Mouse (Mus musculus) MEL (cell line): ENCODE results near the gene Slc7a12.

Experiments
- BHLHE40 ChIP-seq: IDR thresholded peaks from 2 replicates; pipeline ENCODE4 v1.6.1; 2012; ENCODE audit warnings: low read depth, mild to moderate bottlenecking, inconsistent platforms, low read length, improper control_type of control experiment, borderline replicate concordance
- CHD2 ChIP-seq: IDR thresholded peaks from 2 replicates; pipeline ENCODE4 v1.6.1; 2011; ENCODE audit warnings: low read length, improper control_type of control experiment
- CTCF ChIP-seq, 3 experiments: IDR thresholded peaks in 2 of 3; conservative IDR thresholded peaks in 1 of 3; 2 replicates each; pipeline ENCODE4 v1.5.1; 2011 to 2012; ENCODE audit warnings: low read length in 3 of 3, low read depth in 2 of 3, mild to moderate bottlenecking in 2 of 3, improper control_type of control experiment in 1 of 3, inconsistent platforms in 1 of 3, mixed read lengths in 1 of 3, moderate library complexity in 1 of 3; ENCODE audit not compliant: control insufficient read depth in 1 of 3, insufficient read depth in 1 of 3, poor library complexity in 1 of 3, severe bottlenecking in 1 of 3
- MAZ ChIP-seq: IDR thresholded peaks from 2 replicates; pipeline ENCODE4 v1.6.1; 2012; ENCODE audit warnings: low read depth, mild to moderate bottlenecking, inconsistent platforms, low read length, improper control_type of control experiment
- MYB ChIP-seq: IDR thresholded peaks from 2 replicates; pipeline ENCODE4 v1.6.1; 2011; ENCODE audit warnings: mild to moderate bottlenecking, low read depth, low read length, improper control_type of control experiment
- POLR2A ChIP-seq, 2 experiments: IDR thresholded peaks; 2 replicates each; pipeline ENCODE4 v1.6.1; 2011 to 2012; ENCODE audit warnings: low read length in 2 of 2, mild to moderate bottlenecking in 2 of 2, control low read depth in 1 of 2, improper control_type of control experiment in 1 of 2, low read depth in 1 of 2, moderate library complexity in 1 of 2; ENCODE audit not compliant: control insufficient read depth in 1 of 2, insufficient read depth in 1 of 2, poor library complexity in 1 of 2
- RCOR1 ChIP-seq: IDR thresholded peaks from 2 replicates; pipeline ENCODE4 v1.6.1; 2012; ENCODE audit warnings: low read depth, mild to moderate bottlenecking, inconsistent platforms, low read length, improper control_type of control experiment
- TCF12 ChIP-seq: IDR thresholded peaks from 2 replicates; pipeline ENCODE4 v1.6.1; 2014; ENCODE audit warnings: low read depth, mild to moderate bottlenecking, inconsistent platforms, low read length, improper control_type of control experiment, moderate library complexity
- ZMIZ1 ChIP-seq: IDR thresholded peaks from 2 replicates; pipeline ENCODE4 v1.6.1; 2012; ENCODE audit warnings: low read depth, mild to moderate bottlenecking, inconsistent platforms, low read length, improper control_type of control experiment, moderate library complexity
- ZNF384 ChIP-seq: IDR thresholded peaks from 2 replicates; pipeline ENCODE4 v1.6.1; 2012; ENCODE audit warnings: low read depth, mild to moderate bottlenecking, inconsistent platforms, low read length, improper control_type of control experiment

GRCm38 (mm10) chr3:14446691-14447090 lies 33.8 kb upstream of the Slc7a12 start:
- TF ChIP-seq CTCF (IDR thresholded peaks at IDR 0.05 in 2 of 3, conservative IDR thresholded peaks at IDR 0.05 in 1 of 3; ENCODE audit: control insufficient read depth in 1 of 3, insufficient read depth in 1 of 3, low read depth in 2 of 3, low read length in 3 of 3, poor library complexity in 1 of 3, severe bottlenecking in 1 of 3) (no peak), POLR2A (IDR thresholded peaks at IDR 0.05; ENCODE audit: control insufficient read depth in 1 of 2, insufficient read depth in 1 of 2, low read depth in 1 of 2, low read length in 2 of 2, poor library complexity in 1 of 2) (no peak), ZMIZ1 (no peak), BHLHE40 (no peak), CHD2 (no peak), ZNF384 (no peak), TCF12 (no peak), MYB (no peak), MAZ (no peak), RCOR1 (no peak)
